Mouse (Mus musculus) MEL-GATA-1-ER (cell line): ENCODE measurements around the gene Cry1.

Experiments used
- DNase-seq: peaks from one replicate; pipeline ENCODE4 v3.0.0-alpha.2; 2012; ENCODE audit warnings: low read depth; ENCODE audit errors: extremely low read depth

The Cry1 gene

GRCm38 (mm10) chr10:85161745-85162351 is 23.0 kb downstream of the Cry1 start:
- no peak for DNase-seq

- no peak for DNase-seq
Observed at GRCm38 (mm10) chr10:85159989-85160619, 24.8 kb downstream of the Cry1 start.

- DNase-seq: no peak
Observed at GRCm38 (mm10) chr10:85157451-85157850, 27.4 kb downstream of the Cry1 start.

GRCm38 (mm10) chr10:85154195-85154594 is 30.7 kb downstream of the Cry1 start:
- peak; percentile 26 for DNase-seq

GRCm38 (mm10) chr10:85149226-85149625 is 35.6 kb downstream of the Cry1 start:
- no peak for DNase-seq

- no peak for DNase-seq
Observed at GRCm38 (mm10) chr10:85146282-85146681, 38.6 kb downstream of the Cry1 start.

GRCm38 (mm10) chr10:85141465-85141864 is 43.4 kb downstream of the Cry1 start:
- DNase-seq: no peak

- DNase-seq: no peak
Observed at GRCm38 (mm10) chr10:85136573-85136972, 48.3 kb downstream of the Cry1 start.

- DNase-seq: peak; percentile 56
Observed at GRCm38 (mm10) chr10:85128453-85128852, 56.4 kb downstream of the Cry1 start.

GRCm38 (mm10) chr10:85127395-85128287 is 57.2 kb downstream of the Cry1 start, which contains the start of gene Mterf2:
TSS of gene Mterf2 (minus strand) at chr10:85128027.
- peak; percentile 97 for DNase-seq

- DNase-seq: no peak
Observed at GRCm38 (mm10) chr10:85125184-85125583, 59.7 kb downstream of the Cry1 start.

- DNase-seq: no peak
Observed at GRCm38 (mm10) chr10:85114409-85114808, 70.5 kb downstream of the Cry1 start.

- peak; percentile 17 for DNase-seq
Observed at GRCm38 (mm10) chr10:85103085-85103885, 81.6 kb downstream of the Cry1 start.

GRCm38 (mm10) chr10:85102247-85103084 is 82.4 kb downstream of the Cry1 start, which contains the start of the genes Fhl4 and Tmem263:
TSS of gene Fhl4 (minus strand) at chr10:85102495.
TSS of gene Tmem263 (plus strand) at chr10:85102627.
- DNase-seq: peak; percentile 51

GRCm38 (mm10) chr10:85101841-85102240 is 83.0 kb downstream of the Cry1 start:
- DNase-seq: no peak
